Mouse (Mus musculus) MEL (cell line): ENCODE data around the gene Ints7. TPM values are rescaled to one million over a fixed set of nuclear protein-coding genes. Genes with fewer than 3 reads are reported as not detected.

Source experiments
- DNase-seq: peaks from one replicate; pipeline ENCODE4 v3.0.0; 2011; ENCODE audit warnings: low read depth, low spot score
- H3K27ac ChIP-seq: 2 replicates; pipeline ENCODE4 v1.5.1; 2012; ENCODE audit warnings: low read depth, mild to moderate bottlenecking, control low read depth, low read length, moderate library complexity; ENCODE audit not compliant: control insufficient read depth
- H3K27me3 ChIP-seq, 2 experiments: fragments of 150-350 bp in 1 of 2; sonication (generic) in 1 of 2; 2 replicates each; pipeline ENCODE4 v1.6.1; 2012; ENCODE audit warnings: low read length in 2 of 2, mild to moderate bottlenecking in 2 of 2, improper control_type of control experiment in 1 of 2, moderate library complexity in 1 of 2; ENCODE audit not compliant: insufficient read depth in 2 of 2, control insufficient read depth in 1 of 2
- H3K36me3 ChIP-seq, 2 experiments: 2 replicates each; pipeline ENCODE4 v1.6.1; 2012 to 2014; ENCODE audit warnings: low read length in 2 of 2, improper control_type of control experiment in 1 of 2, inconsistent platforms in 1 of 2, mild to moderate bottlenecking in 1 of 2; ENCODE audit not compliant: insufficient read depth in 2 of 2, control insufficient read depth in 1 of 2
- H3K4me1 ChIP-seq, 2 experiments: fragments of 150-350 bp in 1 of 2; sonication (generic) in 1 of 2; 2 replicates each; pipeline ENCODE4 v1.6.1; 2012; ENCODE audit warnings: low read length in 2 of 2, improper control_type of control experiment in 1 of 2, mild to moderate bottlenecking in 1 of 2; ENCODE audit not compliant: insufficient read depth in 2 of 2, control insufficient read depth in 1 of 2
- H3K4me3 ChIP-seq, 2 experiments: fragments of 150-350 bp in 1 of 2; sonication (generic) in 1 of 2; 2 replicates each; pipeline ENCODE4 v1.5.1; 2012; ENCODE audit warnings: low read depth in 2 of 2, low read length in 2 of 2, mild to moderate bottlenecking in 2 of 2, moderate library complexity in 2 of 2, control low read depth in 1 of 2, improper control_type of control experiment in 1 of 2; ENCODE audit not compliant: control insufficient read depth in 1 of 2, insufficient read depth in 1 of 2
- H3K79me2 ChIP-seq: 2 replicates; pipeline ENCODE4 v1.6.1; 2012; ENCODE audit warnings: mild to moderate bottlenecking, low read length, moderate library complexity; ENCODE audit not compliant: control insufficient read depth, poor library complexity, insufficient read depth
- H3K9ac ChIP-seq: 2 replicates; pipeline ENCODE4 v1.6.1; 2012; ENCODE audit warnings: low read depth, mild to moderate bottlenecking, control low read depth, low read length, moderate library complexity; ENCODE audit not compliant: control insufficient read depth, poor library complexity, severe bottlenecking
- H3K9me3 ChIP-seq: fragments of 150-350 bp; sonication (generic); replicated peaks from 2 replicates; pipeline ENCODE4 v1.6.1; 2012; ENCODE audit warnings: mild to moderate bottlenecking, low read length, improper control_type of control experiment, moderate library complexity; ENCODE audit not compliant: insufficient read depth
- BHLHE40 ChIP-seq: IDR thresholded peaks from 2 replicates; pipeline ENCODE4 v1.6.1; 2012; ENCODE audit warnings: low read depth, mild to moderate bottlenecking, inconsistent platforms, low read length, improper control_type of control experiment, borderline replicate concordance
- CTCF ChIP-seq, 3 experiments: IDR thresholded peaks in 2 of 3; conservative IDR thresholded peaks in 1 of 3; 2 replicates each; pipeline ENCODE4 v1.5.1; 2011 to 2012; ENCODE audit warnings: low read length in 3 of 3, low read depth in 2 of 3, mild to moderate bottlenecking in 2 of 3, improper control_type of control experiment in 1 of 3, inconsistent platforms in 1 of 3, mixed read lengths in 1 of 3, moderate library complexity in 1 of 3; ENCODE audit not compliant: control insufficient read depth in 1 of 3, insufficient read depth in 1 of 3, poor library complexity in 1 of 3, severe bottlenecking in 1 of 3
- E2F4 ChIP-seq: IDR thresholded peaks from 2 replicates; pipeline ENCODE4 v1.6.1; 2011; ENCODE audit warnings: low read depth, low read length, improper control_type of control experiment, borderline replicate concordance
- ELF1 ChIP-seq: IDR thresholded peaks from 2 replicates; pipeline ENCODE4 v1.6.1; 2014; ENCODE audit warnings: low read depth, mild to moderate bottlenecking, inconsistent platforms, low read length, improper control_type of control experiment, moderate library complexity
- ETS1 ChIP-seq: IDR thresholded peaks from 2 replicates; pipeline ENCODE4 v1.6.1; 2012; ENCODE audit warnings: low read depth, mild to moderate bottlenecking, inconsistent platforms, low read length, improper control_type of control experiment, moderate library complexity
- GABPA ChIP-seq: IDR thresholded peaks from 2 replicates; pipeline ENCODE4 v1.6.1; 2012; ENCODE audit warnings: low read depth, mild to moderate bottlenecking, inconsistent platforms, low read length, improper control_type of control experiment, moderate library complexity
- HCFC1 ChIP-seq: IDR thresholded peaks from 2 replicates; pipeline ENCODE4 v1.6.1; 2012; ENCODE audit warnings: low read depth, mild to moderate bottlenecking, inconsistent platforms, low read length, improper control_type of control experiment, moderate library complexity
- MAFK ChIP-seq: IDR thresholded peaks from 2 replicates; pipeline ENCODE4 v1.6.1; 2011; ENCODE audit warnings: low read depth, mild to moderate bottlenecking, low read length, improper control_type of control experiment, borderline replicate concordance
- MEF2A ChIP-seq: IDR thresholded peaks from 2 replicates; pipeline ENCODE4 v1.6.1; 2014; ENCODE audit warnings: low read depth, mild to moderate bottlenecking, inconsistent platforms, low read length, improper control_type of control experiment; ENCODE audit not compliant: poor library complexity, insufficient replicate concordance, severe bottlenecking; ENCODE audit errors: extremely low read depth
- MYB ChIP-seq: IDR thresholded peaks from 2 replicates; pipeline ENCODE4 v1.6.1; 2011; ENCODE audit warnings: mild to moderate bottlenecking, low read depth, low read length, improper control_type of control experiment
- NRF1 ChIP-seq: IDR thresholded peaks from 2 replicates; pipeline ENCODE4 v1.6.1; 2014; ENCODE audit warnings: low read depth, mild to moderate bottlenecking, inconsistent platforms, low read length, improper control_type of control experiment, moderate library complexity; ENCODE audit not compliant: poor library complexity, insufficient read depth, severe bottlenecking
- RAD21 ChIP-seq: IDR thresholded peaks from 2 replicates; pipeline ENCODE4 v1.6.1; 2011; ENCODE audit warnings: mild to moderate bottlenecking, low read depth, low read length, improper control_type of control experiment
- SIN3A ChIP-seq: IDR thresholded peaks from 2 replicates; pipeline ENCODE4 v1.6.1; 2012; ENCODE audit warnings: low read length, improper control_type of control experiment, inconsistent platforms
- TAL1 ChIP-seq: IDR thresholded peaks from 2 replicates; pipeline ENCODE4 v1.6.1; 2012; ENCODE audit warnings: mild to moderate bottlenecking, inconsistent platforms, low read length, moderate library complexity, mixed read lengths
- TBP ChIP-seq: IDR thresholded peaks from 2 replicates; pipeline ENCODE4 v1.8.0; 2011; ENCODE audit warnings: low read depth, low read length, improper control_type of control experiment
- TCF12 ChIP-seq: IDR thresholded peaks from 2 replicates; pipeline ENCODE4 v1.6.1; 2014; ENCODE audit warnings: low read depth, mild to moderate bottlenecking, inconsistent platforms, low read length, improper control_type of control experiment, moderate library complexity
- UBTF ChIP-seq: IDR thresholded peaks from 2 replicates; pipeline ENCODE4 v1.6.1; 2012; ENCODE audit warnings: low read depth, mild to moderate bottlenecking, inconsistent platforms, low read length, improper control_type of control experiment, moderate library complexity, borderline replicate concordance; ENCODE audit not compliant: insufficient read depth
- ZNF384 ChIP-seq: IDR thresholded peaks from 2 replicates; pipeline ENCODE4 v1.6.1; 2012; ENCODE audit warnings: low read depth, mild to moderate bottlenecking, inconsistent platforms, low read length, improper control_type of control experiment
- polyA plus RNA-seq, 2 experiments: library from polyadenylated mRNA; stranded (reverse) in 1 of 2; unstranded in 1 of 2; fragments of >175 nt in 1 of 2; fragments of >200 nt in 1 of 2; gene quantifications; 2 replicates each; pipeline versions ENCODE4 v1.2.1 to v1.2.4; 2012; ENCODE audit warnings: low replicate concordance in 2 of 2, low read depth in 1 of 2; ENCODE audit not compliant: insufficient read length in 2 of 2, insufficient read depth in 1 of 2, missing spikeins in 1 of 2
- total RNA-seq: library from RNA; depleted of rRNA; stranded (reverse); fragments of 300-350 nt; gene quantifications from 2 replicates; pipeline ENCODE4 v1.2.3, GENCODE M21; 2012

Ints7 gene
- total and polyA plus RNA-seq, 3 experiments, result 44.2 to 84.5 (median 83.5) TPM

DNA sequence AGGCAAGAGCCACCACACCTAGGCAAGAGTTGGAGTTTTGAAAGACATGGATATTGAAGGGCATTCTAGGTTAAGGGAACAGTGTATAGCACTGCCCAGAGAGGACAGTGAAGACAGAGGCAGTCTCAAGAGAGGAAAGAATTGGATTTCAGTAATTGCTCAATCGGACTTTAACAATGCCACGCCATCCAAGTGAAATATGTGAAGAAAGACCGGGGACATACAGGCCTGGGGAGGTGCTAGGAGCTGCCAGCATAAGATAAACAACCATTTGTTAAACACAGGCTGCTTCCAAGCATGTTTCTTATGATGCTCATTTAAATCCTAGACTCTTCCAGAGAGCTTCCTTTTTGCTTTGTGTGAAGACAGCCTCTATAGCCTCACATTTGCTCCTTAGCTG is 72.2 kb downstream of the Ints7 start:
- Histone ChIP-seq H3K27ac (no peak overlapping the region), H3K27me3 (peaks cover 10 to 11% of the 10 kb centered on the region in 2 experiments), H3K9ac (no peak overlapping the region), H3K4me3 (no peak overlapping the region), H3K9me3 (no peaks in the 10 kb centered on the region), H3K36me3 (no peaks in the 10 kb centered on the region)
- DNase-seq, result no peak
- TF ChIP-seq TBP (no peak), CTCF (IDR thresholded peaks at IDR 0.05 in 2 of 3, conservative IDR thresholded peaks at IDR 0.05 in 1 of 3; ENCODE audit: control insufficient read depth in 1 of 3, insufficient read depth in 1 of 3, low read depth in 2 of 3, low read length in 3 of 3, poor library complexity in 1 of 3, severe bottlenecking in 1 of 3) (no peak), UBTF (no peak), E2F4 (no peak), HCFC1 (no peak), TCF12 (no peak), RAD21 (no peak), BHLHE40 (no peak), ZNF384 (no peak), MAFK (no peak)
- TF ChIP-seq, all 39 proteins: peak for 0
- H3K79me2 ChIP-seq, result no peaks in the 10 kb centered on the region
- H3K4me1 ChIP-seq, result no peaks in the 10 kb centered on the region

DNA sequence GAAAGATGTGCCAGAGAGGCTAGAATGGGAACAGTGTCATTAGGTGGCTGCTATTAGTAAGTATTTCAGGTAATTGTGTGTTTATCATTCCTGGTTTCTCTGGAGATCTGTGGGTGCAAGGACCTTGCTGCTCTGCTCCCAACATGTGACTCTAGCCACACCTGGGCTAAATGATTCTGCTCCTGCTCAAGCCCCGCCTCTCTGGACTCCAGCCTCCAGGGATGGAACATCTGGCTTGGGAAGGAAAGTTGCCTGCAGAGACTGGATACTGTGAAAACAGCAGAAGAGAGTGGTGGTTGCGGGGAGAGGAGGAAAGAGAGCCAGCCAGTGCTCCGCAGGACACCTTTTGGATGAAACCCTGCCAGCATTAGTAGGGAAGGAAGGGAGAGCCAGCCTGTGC is 84.0 kb downstream of the Ints7 start:
- Histone ChIP-seq H3K27me3 (peaks cover 3% of the 10 kb centered on the region in 2 experiments; a peak in 2 of 4 replicates), H3K79me2 (no peaks in the 10 kb centered on the region), H3K27ac (no peak overlapping the region)
- TF ChIP-seq TAL1 (no peak), ELF1 (no peak), NRF1 (no peak), MYB (no peak), BHLHE40 (no peak), ETS1 (no peak), MEF2A (no peak), E2F4 (no peak), SIN3A (no peak), GABPA (no peak), UBTF (no peak)
- TF ChIP-seq, all 39 proteins: peak for 0
- H3K36me3 ChIP-seq, result no peaks in the 10 kb centered on the region
- H3K9me3 ChIP-seq, result no peaks in the 10 kb centered on the region
- DNase-seq, result no peak
- H3K4me3 ChIP-seq, result no peak overlapping the region
- H3K4me1 ChIP-seq, result no peaks in the 10 kb centered on the region
- H3K9ac ChIP-seq, result no peak overlapping the region
